Mouse (Mus musculus) thymus, adult 2 months (tissue): ENCODE results near the gene Hoxa7. TPM values are rescaled to one million over a fixed set of nuclear protein-coding genes. Genes with fewer than 3 reads are reported as not detected.

ENCODE experiments used
- DNase-seq: peaks from one replicate; pipeline ENCODE4 v3.0.0; 2021
- H3K27ac ChIP-seq: fragments of 200-500 bp; 2 replicates; pipeline ENCODE4 v1.5.1; 2012; ENCODE audit warnings: low read length, control low read depth; ENCODE audit not compliant: control insufficient read depth, insufficient read depth
- H3K27me3 ChIP-seq: fragments of 200-500 bp; 2 replicates; pipeline ENCODE4 v1.6.1; 2012; ENCODE audit warnings: mild to moderate bottlenecking, low read length, moderate library complexity, mixed read lengths; ENCODE audit not compliant: control insufficient read depth, insufficient read depth
- H3K36me3 ChIP-seq: fragments of 200-500 bp; 2 replicates; pipeline ENCODE4 v1.6.1; 2012; ENCODE audit warnings: mild to moderate bottlenecking, low read length, moderate library complexity; ENCODE audit not compliant: control insufficient read depth, insufficient read depth
- H3K4me1 ChIP-seq: fragments of 200-500 bp; replicated peaks from 2 replicates; pipeline ENCODE4 v1.6.1; 2012; ENCODE audit warnings: low read length; ENCODE audit not compliant: control insufficient read depth, insufficient read depth
- H3K4me3 ChIP-seq: fragments of 200-500 bp; 2 replicates; pipeline ENCODE4 v1.5.1; 2012; ENCODE audit warnings: mild to moderate bottlenecking, low read length, control low read depth, moderate library complexity; ENCODE audit not compliant: control insufficient read depth, insufficient read depth
- CTCF ChIP-seq: fragments of 200-500 bp; IDR thresholded peaks from 2 replicates; pipeline ENCODE4 v1.5.1; 2012; ENCODE audit warnings: mild to moderate bottlenecking, control low read depth, low read length, moderate library complexity, borderline replicate concordance; ENCODE audit not compliant: control insufficient read depth, poor library complexity, insufficient read depth; ENCODE audit errors: extremely low read depth
- POLR2A ChIP-seq: fragments of 200-500 bp; IDR thresholded peaks from 2 replicates; pipeline ENCODE4 v1.6.1; 2012; ENCODE audit warnings: mild to moderate bottlenecking, low read length, control low read depth, moderate library complexity; ENCODE audit not compliant: control insufficient read depth, poor library complexity, insufficient read depth; ENCODE audit errors: extremely low read depth
- WGBS: fragments of 180-500 bp; shearing (Covaris S2); methylation state at CpG from one replicate; pipeline ENCODE4 v1.1.7; 2018; 5-methylcytosine and 5-hydroxymethylcytosine counted together
- polyA plus RNA-seq: library from polyadenylated mRNA; depleted of rRNA; stranded (reverse); fragments of >200 nt; gene quantifications from 2 replicates; pipeline ENCODE4 v1.2.3, GENCODE M21; 2012

Gene Hoxa7
- polyA plus RNA-seq, 1 experiment = 2.5 TPM

- no peak within 1 kb of the TSS for H3K4me3 ChIP-seq
- H3K4me1 ChIP-seq = peaks cover 5% of the 10 kb centered on the region; the same call in 1 of the 2 replicates
- no peak for DNase-seq
- TF ChIP-seq CTCF (no peak), POLR2A (no peak)
- no peak within 1 kb of the TSS for H3K27ac ChIP-seq
- peaks cover 52% of the 10 kb centered on the region for H3K27me3 ChIP-seq
- H3K36me3 ChIP-seq = no peaks in the 10 kb centered on the region
- WGBS = 6% methylated on average over 26 of the region's 36 CpGs
Observed at GRCm38 (mm10) chr6:52230516-52231165, 9.0 kb upstream of the Hoxa7 start, which contains the start of gene Hoxa9. Hoxa9 (minus strand) TSS chr6:52231089.

- H3K27ac ChIP-seq = no peak overlapping the region
- whole genome bisulfite sequencing = 3% methylated on average over 44 of the region's 44 CpGs
- peaks cover 51% of the 10 kb centered on the region for H3K27me3 ChIP-seq
- no peak for DNase-seq
- H3K4me3 ChIP-seq = no peak overlapping the region
- no peaks in the 10 kb centered on the region for H3K36me3 ChIP-seq
- TF ChIP-seq POLR2A = no peak
- no peak for TF ChIP-seq CTCF
- H3K4me1 ChIP-seq = peaks cover 5% of the 10 kb centered on the region; the same call in 1 of the 2 replicates
Observed at GRCm38 (mm10) chr6:52229558-52230416, 8.1 kb upstream of the Hoxa7 start.

- DNase-seq = no peak
- Histone ChIP-seq H3K27ac (no peak overlapping the region), H3K36me3 (no peaks in the 10 kb centered on the region), H3K27me3 (peaks cover 44% of the 10 kb centered on the region), H3K4me1 (no peaks in the 10 kb centered on the region; the same call in 1 of the 2 replicates), H3K4me3 (no peak overlapping the region)
- TF ChIP-seq POLR2A (no peak), CTCF (no peak)
- 3% methylated on average over 38 of the region's 38 CpGs for WGBS
Observed at GRCm38 (mm10) chr6:52228475-52229465, 7.1 kb upstream of the Hoxa7 start.

GRCm38 (mm10) chr6:52227470-52228222 is 6.0 kb upstream of the Hoxa7 start:
- Histone ChIP-seq H3K27ac (no peak overlapping the region), H3K27me3 (peaks cover 42% of the 10 kb centered on the region), H3K4me3 (no peak overlapping the region), H3K36me3 (no peaks in the 10 kb centered on the region), H3K4me1 (no peaks in the 10 kb centered on the region; the same call in 1 of the 2 replicates)
- TF ChIP-seq CTCF (no peak), POLR2A (no peak)
- DNase-seq = no peak
- 60% methylated on average over 11 of the region's 11 CpGs for WGBS

- Histone ChIP-seq H3K27ac (no peak overlapping the region), H3K4me3 (no peak overlapping the region), H3K27me3 (peaks cover 38% of the 10 kb centered on the region), H3K36me3 (no peaks in the 10 kb centered on the region), H3K4me1 (no peaks in the 10 kb centered on the region; the same call in 1 of the 2 replicates)
- no peak for DNase-seq
- WGBS = 20% methylated on average over 26 of the region's 26 CpGs
- TF ChIP-seq CTCF (no peak), POLR2A (no peak)
Observed at GRCm38 (mm10) chr6:52226569-52227257, 5.1 kb upstream of the Hoxa7 start.
